Mouse (Mus musculus) heart, adult 2 months (tissue): ENCODE data around the gene Pigb.

ENCODE experiments used
- CTCF ChIP-seq: fragments of 200-600 bp; IDR thresholded peaks from 2 replicates; pipeline ENCODE4 v1.8.1; 2022; ENCODE audit warnings: antibody characterized with exemption, mild to moderate bottlenecking, moderate library complexity
- EP300 ChIP-seq: fragments of 200-500 bp; IDR thresholded peaks from 2 replicates; pipeline ENCODE4 v1.6.1; 2011; ENCODE audit warnings: low read depth, low read length, control low read depth; ENCODE audit not compliant: insufficient read depth

DNA sequence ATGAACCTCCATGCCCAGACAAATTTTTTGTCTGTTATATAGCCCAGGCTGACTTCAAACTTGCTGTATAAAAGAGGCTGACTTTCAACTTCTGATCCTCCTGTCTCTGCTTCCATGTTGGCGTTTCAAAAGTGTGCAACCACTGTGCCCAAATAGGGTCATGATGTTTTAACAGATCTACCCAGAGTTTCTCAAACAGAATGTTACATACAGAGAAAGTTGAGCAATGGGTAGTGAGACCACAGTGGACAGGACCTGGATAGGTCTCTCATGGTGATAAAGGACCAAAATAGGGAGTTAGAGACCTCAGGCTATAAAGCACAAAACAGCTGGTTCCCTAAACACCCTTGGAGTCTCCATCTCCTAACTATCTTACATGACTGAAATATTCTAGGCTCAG, 9.7 kb downstream of the Pigb start:
- TF ChIP-seq EP300: no peak
- no peak for TF ChIP-seq CTCF
